Mouse (Mus musculus): ENCODE data around the gene Cyp2s1. TPM values are rescaled to one million over a fixed set of nuclear protein-coding genes. Genes with fewer than 3 reads are reported as not detected.

Gene Cyp2s1
- total RNA-seq, 2 experiments from 2014 or later: 6.1 to 7.0 TPM

Small RNAs within 50 kb of the gene (microRNA-seq; reads per million reads assigned to microRNA genes)
- gene Gm24865: 0 reads per million in 2 experiments

Other genes with a start within 250 kb of the Cyp2s1 start
- not detected for gene Erich4, start 201.0 kb downstream of the Cyp2s1 start, total RNA-seq (2021)
- 10 to 100 TPM; 52.4 to 52.9 TPM for gene Dmac2, start 197.5 kb downstream of the Cyp2s1 start, total RNA-seq (2021)
- gene B3gnt8, start 190.3 kb downstream of the Cyp2s1 start, total RNA-seq (2021): 1 to 10 TPM; 3.1 to 6.0 TPM
- 100 to 1,000 TPM in 1 of 2 experiments, 10 to 100 TPM in 1; 94.3 to 104 TPM for gene Bckdha, start 157.9 kb downstream of the Cyp2s1 start, total RNA-seq (2021)
- 10 to 100 TPM; 17.9 to 20.6 TPM for gene Exosc5, start 157.7 kb downstream of the Cyp2s1 start, total RNA-seq (2021)
- gene Tmem91, start 141.7 kb downstream of the Cyp2s1 start, total RNA-seq (2021): not detected
- 10 to 100 TPM; 12.3 to 14.3 TPM for gene B9d2, start 136.1 kb downstream of the Cyp2s1 start, total RNA-seq (2021)
- 10 to 100 TPM; 43.6 to 45.5 TPM for gene Tgfb1, start 129.9 kb downstream of the Cyp2s1 start, total RNA-seq (2021)
- 10 to 100 TPM; 48.9 to 51.9 TPM for gene Ccdc97, start 97.8 kb downstream of the Cyp2s1 start, total RNA-seq (2021)
- gene Hnrnpul1, start 62.2 kb downstream of the Cyp2s1 start, total RNA-seq (2021): 100 to 1,000 TPM; 117 to 119 TPM
- 100 to 1,000 TPM; 113 to 139 TPM for gene Axl, start 28.2 kb downstream of the Cyp2s1 start, total RNA-seq (2021)
- gene Cyp2b10, start 80.7 kb upstream of the Cyp2s1 start, total RNA-seq (2021): 1 to 10 TPM in 1 of 2 experiments, under 1 TPM in 1; 0.30 to 1.3 TPM
- gene Cyp2b13, start 244.6 kb upstream of the Cyp2s1 start, total RNA-seq (2021): not detected